Mouse (Mus musculus) testis, adult 2 months (tissue): Measurements from ENCODE around the gene Ptpa.

Experiments
- CTCF ChIP-seq: fragments of 200-500 bp; IDR thresholded peaks from 2 replicates; pipeline ENCODE4 v1.5.1; 2012; ENCODE audit warnings: low read depth, mild to moderate bottlenecking, inconsistent platforms, low read length, moderate library complexity; ENCODE audit not compliant: control insufficient read depth, insufficient read depth, insufficient replicate concordance
- POLR2A ChIP-seq: fragments of 200-500 bp; IDR thresholded peaks from 2 replicates; pipeline ENCODE4 v1.6.1; 2012; ENCODE audit warnings: low read depth, mild to moderate bottlenecking, inconsistent platforms, low read length, moderate library complexity; ENCODE audit not compliant: control insufficient read depth

DNA sequence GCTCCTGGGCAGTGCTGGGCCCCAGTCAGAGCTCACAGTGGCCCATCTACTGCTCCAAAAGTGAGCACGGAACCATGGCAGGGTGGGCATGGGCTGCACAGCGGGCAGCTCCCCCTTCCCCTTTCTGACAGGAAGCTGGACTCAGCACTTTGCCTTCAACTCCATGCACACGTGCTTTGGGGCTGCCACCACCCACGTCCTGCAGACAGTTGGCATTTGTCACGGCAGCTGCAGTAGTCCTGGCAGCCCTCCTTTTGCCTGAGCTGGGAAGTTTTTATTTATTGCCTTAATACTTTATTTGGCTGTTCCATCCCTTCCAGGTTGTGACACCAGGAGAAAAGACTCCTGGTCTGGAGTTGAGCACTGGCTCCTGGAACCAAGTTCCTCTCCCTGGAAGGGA is 31.0 kb upstream of the Ptpa start:
- TF ChIP-seq CTCF (no peak), POLR2A (no peak)
